Mouse (Mus musculus) hindbrain, embryonic 16.5 days (tissue): ENCODE data around the gene Msi2. TPM values are rescaled to one million over a fixed set of nuclear protein-coding genes. Genes with fewer than 3 reads are reported as not detected.

Experiments
- ATAC-seq: fragments of 200-750 bp; cut with Nextera tagmentation; 2 replicates; pipeline ENCODE4 v1.8.0; 2017; ENCODE audit warnings: moderate TSS enrichment, moderate library complexity
- H3K27ac ChIP-seq: fragments of 300-500 bp; sonication (generic); 2 replicates; pipeline ENCODE4 v1.5.1; 2014; ENCODE audit warnings: low read depth, mild to moderate bottlenecking, control low read depth, low read length, moderate library complexity
- H3K27me3 ChIP-seq: fragments of 300-500 bp; sonication (generic); replicated peaks from 2 replicates; pipeline ENCODE4 v1.6.1; 2014; ENCODE audit warnings: low read length; ENCODE audit not compliant: control insufficient read depth, insufficient read depth
- H3K36me3 ChIP-seq: fragments of 300-500 bp; sonication (generic); 2 replicates; pipeline ENCODE4 v1.6.1; 2014; ENCODE audit warnings: mild to moderate bottlenecking, low read length, moderate library complexity, mixed read lengths; ENCODE audit not compliant: control insufficient read depth, insufficient read depth
- H3K4me1 ChIP-seq: fragments of 300-500 bp; sonication (generic); 2 replicates; pipeline ENCODE4 v1.6.1; 2014; ENCODE audit warnings: low read depth, low read length; ENCODE audit not compliant: control insufficient read depth, insufficient read depth
- H3K4me2 ChIP-seq: fragments of 300-500 bp; sonication (generic); 2 replicates; pipeline ENCODE4 v1.6.1; 2014; ENCODE audit warnings: mild to moderate bottlenecking, low read length, control low read depth, moderate library complexity
- H3K4me3 ChIP-seq: fragments of 300-500 bp; sonication (generic); 2 replicates; pipeline ENCODE4 v1.5.1; 2014; ENCODE audit warnings: mild to moderate bottlenecking, low read length, control low read depth, moderate library complexity
- H3K9ac ChIP-seq: fragments of 300-500 bp; sonication (generic); 2 replicates; pipeline ENCODE4 v1.6.1; 2014; ENCODE audit warnings: low read depth, mild to moderate bottlenecking, control low read depth, low read length, moderate library complexity
- H3K9me3 ChIP-seq: fragments of 300-500 bp; sonication (generic); 2 replicates; pipeline ENCODE4 v1.6.1; 2014; ENCODE audit warnings: mild to moderate bottlenecking, low read length, moderate library complexity; ENCODE audit not compliant: control insufficient read depth
- WGBS: fragments of 180-500 bp; shearing (Covaris S2); extraction: QIAGEN DNeasy Blood & Tissue Kit; methylation state at CpG from one replicate; pipeline ENCODE4 v1.1.7; 2014; 5-methylcytosine and 5-hydroxymethylcytosine counted together
- polyA plus RNA-seq: library from polyadenylated mRNA; unstranded; fragments of >200 nt; fragmentation: Nextera tagmentation; extraction: Ambion mirVana; gene quantifications from 2 replicates; pipeline ENCODE4 v1.2.1, GENCODE M21; 2015

The Msi2 gene
- polyA plus RNA-seq, 1 experiment from 2014 or later: 31.0 TPM

- WGBS: 21% methylated on average over 8 of the region's 8 CpGs
- no peak overlapping the region for H3K9ac ChIP-seq
- H3K4me1 ChIP-seq: peaks cover 28% of the 10 kb centered on the region
- H3K36me3 ChIP-seq: no peaks in the 10 kb centered on the region
- no peak overlapping the region for H3K27ac ChIP-seq
- no peak for ATAC-seq
- no peak overlapping the region for H3K4me2 ChIP-seq
- no peak overlapping the region for H3K4me3 ChIP-seq
- H3K27me3 ChIP-seq: no peaks in the 10 kb centered on the region
- no peaks in the 10 kb centered on the region for H3K9me3 ChIP-seq
These were observed 404.8 kb downstream of the Msi2 start for GRCm38 (mm10) chr11:88313512-88313911.

DNA sequence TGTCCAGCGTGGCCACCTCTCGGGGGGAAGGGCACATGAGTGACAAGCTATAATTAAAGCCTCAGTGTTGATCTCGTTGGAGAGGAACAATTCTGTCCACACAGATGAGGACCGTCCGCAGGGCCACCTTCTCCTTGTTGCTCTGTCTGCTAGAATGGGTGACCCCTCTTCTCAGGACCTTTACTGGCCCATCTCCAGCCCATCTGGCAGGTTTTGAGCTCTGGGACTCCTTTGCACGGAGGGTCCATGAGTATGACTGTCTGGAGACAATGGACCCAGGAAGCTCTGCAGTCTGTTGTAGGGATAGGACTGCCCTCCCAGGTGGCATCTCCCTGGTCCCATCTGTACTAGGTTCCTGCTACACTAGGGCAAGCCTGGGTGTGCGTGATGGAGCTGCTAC is 406.7 kb downstream of the Msi2 start:
- Histone ChIP-seq H3K36me3 (no peaks in the 10 kb centered on the region), H3K4me2 (no peak overlapping the region), H3K27me3 (no peaks in the 10 kb centered on the region), H3K9ac (no peak overlapping the region), H3K4me3 (no peak overlapping the region), H3K4me1 (peaks cover 28% of the 10 kb centered on the region), H3K9me3 (no peaks in the 10 kb centered on the region), H3K27ac (no peak overlapping the region)
- WGBS: 55% methylated on average over 7 of the region's 7 CpGs
- ATAC-seq: no peak

- no peak overlapping the region for H3K27ac ChIP-seq
- no peaks in the 10 kb centered on the region for H3K9me3 ChIP-seq
- no peak overlapping the region for H3K4me3 ChIP-seq
- ATAC-seq: no peak
- peaks cover 28% of the 10 kb centered on the region for H3K4me1 ChIP-seq
- WGBS: 58% methylated on average over 6 of the region's 6 CpGs
- no peak overlapping the region for H3K4me2 ChIP-seq
- peak overlapping the region; percentile 8; the same call in 1 of the 2 replicates for H3K9ac ChIP-seq
- H3K27me3 ChIP-seq: no peaks in the 10 kb centered on the region
- H3K36me3 ChIP-seq: no peaks in the 10 kb centered on the region
These were observed 407.5 kb downstream of the Msi2 start for GRCm38 (mm10) chr11:88310773-88311172.

DNA sequence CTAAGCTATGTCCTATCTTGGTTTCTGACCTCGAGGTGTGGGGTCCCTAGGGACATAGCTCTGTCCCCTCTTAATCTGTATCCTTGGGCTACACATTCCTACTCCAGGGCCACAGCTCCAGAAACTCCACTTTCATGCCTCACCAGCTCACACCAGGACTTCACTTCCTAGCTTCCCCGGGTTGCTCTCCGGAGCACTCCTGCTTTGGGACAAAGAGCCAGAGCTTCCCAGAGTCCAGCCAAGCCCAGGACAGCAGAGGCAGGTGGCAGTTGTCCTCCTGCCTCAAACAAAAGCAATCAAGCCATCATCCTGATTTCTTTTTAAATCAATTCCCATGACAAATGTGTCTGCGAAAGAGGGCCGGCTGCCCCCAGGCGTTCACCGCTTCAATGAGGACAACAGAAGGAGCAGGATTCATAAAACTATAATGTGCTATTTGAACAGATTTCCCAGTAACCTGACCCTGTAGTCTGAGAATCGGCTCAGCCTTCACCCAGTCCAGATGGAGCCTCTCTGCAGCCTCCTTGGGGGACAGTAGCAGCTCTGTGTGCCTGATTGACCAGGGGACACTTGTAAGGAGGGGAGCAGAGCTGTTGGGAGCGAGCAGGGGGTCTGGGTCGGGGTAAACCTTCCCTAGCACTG is 409.1 kb downstream of the Msi2 start:
- no peak for ATAC-seq
- Histone ChIP-seq H3K9ac (no peak overlapping the region), H3K36me3 (no peaks in the 10 kb centered on the region), H3K9me3 (no peaks in the 10 kb centered on the region), H3K27ac (peak overlapping the region; percentile 26; the same call in 1 of the 2 replicates), H3K4me3 (no peak overlapping the region), H3K27me3 (no peaks in the 10 kb centered on the region), H3K4me2 (no peak overlapping the region), H3K4me1 (peaks cover 30% of the 10 kb centered on the region)
- 21% methylated on average over 10 of the region's 10 CpGs for WGBS

DNA sequence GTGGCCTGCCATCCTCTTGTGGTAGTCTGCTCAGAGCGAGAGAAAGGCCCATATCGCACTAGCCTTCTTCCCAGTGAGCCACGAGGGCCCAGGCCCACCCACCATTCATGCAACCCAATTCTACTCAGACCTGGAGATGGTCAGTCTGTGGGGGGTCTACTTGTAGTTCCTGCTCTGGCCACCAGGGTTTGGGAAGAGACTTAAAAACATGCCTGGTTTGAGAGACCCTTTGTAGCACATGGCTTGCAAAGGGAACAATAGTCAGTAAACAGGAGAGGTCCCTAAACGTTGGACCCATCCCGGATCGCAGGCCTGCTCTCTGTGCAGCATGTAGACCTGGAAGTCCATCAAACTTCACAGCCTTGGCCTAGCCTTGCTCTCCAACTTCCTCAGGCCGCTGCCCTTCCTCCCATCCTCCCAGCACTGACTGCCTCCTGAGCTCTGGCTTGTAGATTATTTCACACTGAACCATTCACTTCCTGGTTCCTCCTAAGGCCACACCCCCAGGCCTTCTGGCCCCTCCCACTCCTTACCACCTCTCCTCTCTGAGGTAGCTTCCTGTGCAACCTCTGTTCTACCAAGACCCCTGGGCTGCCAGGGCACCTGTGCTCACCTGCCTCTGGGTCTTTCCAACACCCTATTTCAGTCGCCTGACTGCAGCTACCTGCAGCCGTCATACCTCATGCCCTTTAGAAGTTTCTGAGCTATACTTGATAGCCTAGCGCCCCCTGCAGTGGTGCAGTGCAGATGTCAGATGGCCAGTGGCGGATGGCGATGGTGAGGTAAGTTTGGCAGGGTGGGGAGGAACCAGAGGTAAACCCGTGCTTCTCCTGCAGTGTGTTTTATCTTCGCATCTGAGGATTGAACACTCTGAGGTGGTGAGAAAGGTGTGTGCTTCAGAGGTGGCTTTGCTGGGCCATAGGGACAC is 410.4 kb downstream of the Msi2 start:
- Histone ChIP-seq H3K36me3 (no peaks in the 10 kb centered on the region), H3K27ac (no peak overlapping the region), H3K4me1 (peaks cover 35% of the 10 kb centered on the region), H3K27me3 (no peaks in the 10 kb centered on the region), H3K9me3 (no peaks in the 10 kb centered on the region), H3K9ac (no peak overlapping the region), H3K4me2 (no peak overlapping the region), H3K4me3 (no peak overlapping the region)
- 80% methylated on average over 14 of the region's 14 CpGs for WGBS
- no peak for ATAC-seq

GRCm38 (mm10) chr11:88305759-88306158 is 412.6 kb downstream of the Msi2 start:
- Histone ChIP-seq H3K4me1 (peaks cover 28% of the 10 kb centered on the region), H3K27me3 (no peaks in the 10 kb centered on the region)
- ATAC-seq: no peak

GRCm38 (mm10) chr11:88301619-88302018 is 416.7 kb downstream of the Msi2 start:
- peaks cover 10% of the 10 kb centered on the region for H3K4me1 ChIP-seq
- ATAC-seq: no peak
- no peaks in the 10 kb centered on the region for H3K9me3 ChIP-seq
- WGBS: 46% methylated on average over 6 of the region's 6 CpGs
- H3K27ac ChIP-seq: no peak overlapping the region
- no peak overlapping the region for H3K9ac ChIP-seq
- H3K36me3 ChIP-seq: no peaks in the 10 kb centered on the region
- H3K4me2 ChIP-seq: no peak overlapping the region
- no peaks in the 10 kb centered on the region for H3K27me3 ChIP-seq
- no peak overlapping the region for H3K4me3 ChIP-seq

More at GRCm38 (mm10) chr11:88305759-88306158, 412.6 kb downstream of the Msi2 start:
- Histone ChIP-seq H3K36me3 (no peaks in the 10 kb centered on the region), H3K9ac (no peak overlapping the region), H3K4me3 (no peak overlapping the region), H3K4me2 (no peak overlapping the region), H3K9me3 (no peaks in the 10 kb centered on the region), H3K27ac (no peak overlapping the region)
- 92% methylated on average over 6 of the region's 6 CpGs for WGBS

- Histone ChIP-seq H3K27me3 (no peaks in the 10 kb centered on the region), H3K9ac (no peak overlapping the region), H3K4me1 (peaks cover 10% of the 10 kb centered on the region), H3K27ac (no peak overlapping the region; the same call in 1 of the 2 replicates), H3K36me3 (no peaks in the 10 kb centered on the region), H3K4me3 (no peak overlapping the region), H3K9me3 (no peaks in the 10 kb centered on the region), H3K4me2 (no peak overlapping the region)
- WGBS: 41% methylated on average over 4 of the region's 4 CpGs
- no peak for ATAC-seq
These were observed 419.0 kb downstream of the Msi2 start for GRCm38 (mm10) chr11:88299345-88299744.

DNA sequence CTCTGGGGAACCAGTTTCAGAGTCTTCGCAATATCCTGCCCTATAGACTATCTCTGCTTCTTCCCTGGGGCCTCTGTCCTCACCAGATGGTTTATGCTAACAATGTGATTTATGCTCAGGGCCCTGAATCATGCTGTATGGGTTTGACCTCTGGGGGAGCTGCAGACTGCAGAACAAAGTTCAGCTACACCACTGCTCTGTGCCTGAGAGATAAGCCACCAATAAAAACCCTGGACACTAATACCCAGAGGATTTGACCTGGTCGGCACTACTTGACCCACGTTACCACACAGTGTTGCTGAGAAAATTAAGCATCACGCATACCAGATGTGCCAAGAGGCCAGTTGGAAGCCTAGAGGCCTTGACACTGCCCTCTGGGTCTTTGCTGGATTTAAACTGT is 420.8 kb downstream of the Msi2 start:
- WGBS: 52% methylated on average over 4 of the region's 4 CpGs
- Histone ChIP-seq H3K27me3 (no peaks in the 10 kb centered on the region), H3K27ac (no peak overlapping the region), H3K4me3 (no peak overlapping the region), H3K4me1 (peaks cover 13% of the 10 kb centered on the region), H3K4me2 (no peak overlapping the region), H3K36me3 (no peaks in the 10 kb centered on the region), H3K9ac (no peak overlapping the region), H3K9me3 (no peaks in the 10 kb centered on the region)
- no peak for ATAC-seq
